ENCODE assay signal across 8 mouse cellular contexts in the genomic region with DNA sequence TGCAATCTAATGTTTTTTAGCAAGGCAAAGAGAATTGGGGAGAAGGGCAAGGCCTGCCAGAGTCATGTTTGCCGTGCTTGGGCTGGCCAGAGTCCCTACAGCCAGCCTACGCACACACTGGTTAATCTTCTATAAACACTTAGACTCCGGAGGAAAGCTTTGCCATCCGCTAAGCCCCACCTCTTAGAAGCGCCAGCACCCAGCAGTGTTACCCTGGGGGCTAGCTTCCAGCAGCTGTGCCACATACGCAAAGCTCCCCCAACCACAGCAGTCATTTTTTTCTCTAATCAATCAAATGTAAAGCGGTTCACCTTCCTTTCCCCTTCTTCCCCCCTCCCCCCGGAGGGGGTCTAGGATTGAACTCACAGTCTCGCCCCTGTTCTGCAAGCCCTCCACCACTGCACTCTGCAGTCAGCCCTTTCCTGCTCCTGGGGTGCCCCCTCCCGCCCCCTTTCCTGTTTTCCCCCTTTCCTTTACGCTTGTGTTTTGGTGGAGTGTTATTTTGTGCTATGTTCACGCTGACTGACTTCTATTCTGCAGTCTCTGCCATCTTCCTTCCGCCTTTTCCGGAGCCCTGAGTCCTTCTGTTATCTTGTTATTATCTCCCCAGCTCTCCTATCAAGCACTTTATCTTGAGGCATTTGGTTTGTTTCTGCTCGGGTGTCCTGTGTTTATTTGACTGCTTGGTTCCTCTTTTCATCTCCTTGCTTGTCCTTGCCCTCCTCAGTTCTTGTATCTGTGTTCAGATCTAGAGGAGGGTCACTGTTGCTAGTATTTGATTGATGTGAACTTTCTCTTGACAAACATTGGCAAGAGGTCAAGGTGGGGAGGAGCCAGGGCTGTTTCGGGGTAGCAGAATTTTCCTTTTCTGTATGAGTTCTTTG. TPM values are rescaled to one million over a fixed set of nuclear protein-coding genes. Genes with fewer than 3 reads are reported as not detected.
DNase-seq lines count a peak whose midpoint lies in the region; ATAC-seq and TF ChIP-seq lines count a peak whose summit lies in the region.

No protein-coding gene starts in this region.

- TF ChIP-seq EP300 in stomach, postnatal 0 days (optimal IDR thresholded peaks at IDR 0.05), result no peak

- H3K27ac ChIP-seq in testis, adult 2 months (ENCODE audit: control insufficient read depth, insufficient read depth, low read depth, low read length), result peak overlapping the region; percentile 66
- H3K27ac ChIP-seq in embryonic facial prominence, embryonic 10.5 days (replicated peaks), result peak overlapping the region; percentile 65
- peak overlapping the region; percentile 65 for H3K27ac ChIP-seq in stomach, postnatal 0 days (replicated peaks)

- H3K9ac ChIP-seq in stomach, postnatal 0 days (ENCODE audit: low read length), result peak overlapping the region; percentile 35; the same call in 1 of the 2 replicates

- DNase-seq in testis, postnatal 14 days (ENCODE audit: low spot score), result no peak
- peak; percentile 28 for DNase-seq in embryonic facial prominence, embryonic 10.5 days (ENCODE audit: low spot score)
- DNase-seq in kidney, adult 18-20 months, result peak; percentile 25
- DNase-seq in lung, postnatal 10 days, result peak; percentile 77
- peak; percentile 73 for DNase-seq in stomach, postnatal 0 days (ENCODE audit: low spot score)
- no peak for DNase-seq in left cerebral cortex, postnatal 14 days (ENCODE audit: low spot score in 2 of 2)
- DNase-seq in layer of hippocampus, postnatal 14 days (ENCODE audit: low spot score in 2 of 2), result no peak

- whole genome bisulfite sequencing in embryonic facial prominence, embryonic 10.5 days, result 15% methylated on average over 16 of the region's 16 CpGs
- WGBS in stomach, postnatal 0 days, result 8% methylated on average over 16 of the region's 16 CpGs

- H3K4me2 ChIP-seq in stomach, postnatal 0 days (replicated peaks; ENCODE audit: low read depth), result peak overlapping the region; percentile 49

- no peaks in the 10 kb centered on the region for H3K9me3 ChIP-seq in embryonic facial prominence, embryonic 10.5 days
- H3K9me3 ChIP-seq in stomach, postnatal 0 days (ENCODE audit: control insufficient read depth, low read length), result no peaks in the 10 kb centered on the region

- TF ChIP-seq CTCF in testis, adult 2 months (IDR thresholded peaks at IDR 0.05; ENCODE audit: control insufficient read depth, insufficient read depth, insufficient replicate concordance, low read depth, low read length), result no peak
- no peak for TF ChIP-seq CTCF in stomach, postnatal 0 days (IDR thresholded peaks at IDR 0.05; ENCODE audit: low read depth)

- peaks cover 12% of the 10 kb centered on the region for H3K4me1 ChIP-seq in testis, adult 2 months (ENCODE audit: control insufficient read depth, insufficient read depth, low read length)
- peaks cover 41% of the 10 kb centered on the region for H3K4me1 ChIP-seq in embryonic facial prominence, embryonic 10.5 days
- peaks cover 13% of the 10 kb centered on the region for H3K4me1 ChIP-seq in stomach, postnatal 0 days (replicated peaks; ENCODE audit: control insufficient read depth, insufficient read depth)

- no peaks in the 10 kb centered on the region for H3K27me3 ChIP-seq in testis, adult 2 months (ENCODE audit: control insufficient read depth, insufficient read depth, low read length)
- no peaks in the 10 kb centered on the region for H3K27me3 ChIP-seq in embryonic facial prominence, embryonic 10.5 days (replicated peaks; ENCODE audit: low read depth, poor library complexity, severe bottlenecking)
- no peaks in the 10 kb centered on the region for H3K27me3 ChIP-seq in stomach, postnatal 0 days (ENCODE audit: control insufficient read depth, insufficient read depth, low read length)

- no peak overlapping the region for H3K4me3 ChIP-seq in testis, adult 2 months (ENCODE audit: control insufficient read depth, low read depth, low read length)
- peak overlapping the region; percentile 30 for H3K4me3 ChIP-seq in embryonic facial prominence, embryonic 10.5 days
- H3K4me3 ChIP-seq in stomach, postnatal 0 days (ENCODE audit: low read depth, low read length), result peak overlapping the region; percentile 17; the same call in 1 of the 2 replicates

- no peaks in the 10 kb centered on the region for H3K36me3 ChIP-seq in testis, adult 2 months (ENCODE audit: control insufficient read depth, insufficient read depth, low read length)
- no peaks in the 10 kb centered on the region for H3K36me3 ChIP-seq in embryonic facial prominence, embryonic 10.5 days (replicated peaks)
- H3K36me3 ChIP-seq in stomach, postnatal 0 days (ENCODE audit: control insufficient read depth, insufficient read depth, low read length), result no peaks in the 10 kb centered on the region

- intact Hi-C loops in left cerebral cortex, postnatal 14 days (cut with DNase I), result no loop called here

- ATAC-seq in stomach, postnatal 0 days (ENCODE audit: low FRiP score, low TSS enrichment), result peak; percentile 88

- no peak for TF ChIP-seq POLR2A in testis, adult 2 months (IDR thresholded peaks at IDR 0.05; ENCODE audit: control insufficient read depth, low read depth, low read length)

RNA-seq across cellular contexts. Expression of a gene that starts 15.0 kb away (rescaled TPM):
- 5.1 and 5.4 TPM in 2 replicates for polyA plus RNA-seq in testis, adult 2 months (2012; rRNA removed)
- not detected in 2 replicates for polyA plus RNA-seq in embryonic facial prominence, embryonic 10.5 days (2016; fragmentation: Nextera tagmentation; extraction: Ambion mirVana)
- polyA plus RNA-seq in stomach, postnatal 0 days (2015; fragmentation: Nextera tagmentation; extraction: Ambion mirVana), result not detected in 2 replicates
- under 1 TPM; 0.15 to 0.68 TPM for total RNA-seq in left cerebral cortex, postnatal 14 days (2021)
- total RNA-seq in layer of hippocampus, postnatal 14 days (2021), result under 1 TPM; 0.09 to 0.21 TPM

Comparison
In these comparisons a context has a peak if more than half of its experiments do, and no peak if none do; other contexts are left out.
1. DNase-seq: peak in embryonic facial prominence, embryonic 10.5 days (single experiment), kidney, adult 18-20 months (single experiment), lung, postnatal 10 days (single experiment) and stomach, postnatal 0 days (single experiment); none in testis, postnatal 14 days (single experiment), left cerebral cortex, postnatal 14 days (0 of 2) and layer of hippocampus, postnatal 14 days (0 of 2).
2. Peak in every context shown above with its lines, with median percentiles within 50 percentile points of each other: H3K27ac ChIP-seq.